Mouse (Mus musculus) limb, embryonic 10.5 days (tissue): ENCODE measurements at regions not wholly inside any gene's neighbourhood (a gene's known extent, or its start where the extent isn't known, plus 50 kb on each side); places are given as distances from the start of the nearest gene placed in this dataset.

Source experiments
- DNase-seq: peaks from one replicate; pipeline ENCODE4 v3.0.0-alpha.2; 2017; ENCODE audit warnings: low spot score
- H3K27ac ChIP-seq: fragments of 300-500 bp; sonication (generic); 2 replicates; pipeline ENCODE4 v1.5.1; 2016; ENCODE audit warnings: mild to moderate bottlenecking
- H3K27me3 ChIP-seq: fragments of 300-500 bp; sonication (generic); 2 replicates; pipeline ENCODE4 v1.6.1; 2016; ENCODE audit warnings: low read depth, mild to moderate bottlenecking; ENCODE audit not compliant: poor library complexity, severe bottlenecking
- H3K36me3 ChIP-seq: fragments of 300-500 bp; sonication (generic); 2 replicates; pipeline ENCODE4 v1.6.1; 2016; ENCODE audit warnings: mild to moderate bottlenecking, moderate library complexity
- H3K4me1 ChIP-seq: fragments of 300-500 bp; sonication (generic); 2 replicates; pipeline ENCODE4 v1.6.1; 2016
- H3K4me3 ChIP-seq: fragments of 300-500 bp; sonication (generic); 2 replicates; pipeline ENCODE4 v1.5.1; 2016; ENCODE audit warnings: mild to moderate bottlenecking, moderate library complexity
- H3K9me3 ChIP-seq: fragments of 300-500 bp; sonication (generic); replicated peaks from 2 replicates; pipeline ENCODE4 v1.6.1; 2016; ENCODE audit warnings: mild to moderate bottlenecking
- WGBS: fragments of 180-500 bp; shearing (Covaris S2); methylation state at CpG from one replicate; pipeline ENCODE4 v1.1.7; 2016; 5-methylcytosine and 5-hydroxymethylcytosine counted together

- H3K4me1 ChIP-seq = no peaks in the 10 kb centered on the region
- WGBS = 56% methylated on average over 1 of the region's 1 CpGs
- DNase-seq = no peak
- no peak overlapping the region for H3K27ac ChIP-seq
- H3K4me3 ChIP-seq = no peak overlapping the region
- no peaks in the 10 kb centered on the region for H3K27me3 ChIP-seq
- H3K36me3 ChIP-seq = no peaks in the 10 kb centered on the region
- H3K9me3 ChIP-seq = no peaks in the 10 kb centered on the region
Observed at GRCm38 (mm10) chr1:121249081-121249480, 83.3 kb downstream of the Insig2 start.

- no peak overlapping the region for H3K4me3 ChIP-seq
- H3K27ac ChIP-seq = no peak overlapping the region
- H3K9me3 ChIP-seq = no peaks in the 10 kb centered on the region
- no peaks in the 10 kb centered on the region for H3K4me1 ChIP-seq
- no peaks in the 10 kb centered on the region for H3K36me3 ChIP-seq
- WGBS = 93% methylated on average over 4 of the region's 4 CpGs
- no peak for DNase-seq
- H3K27me3 ChIP-seq = no peaks in the 10 kb centered on the region
Observed at GRCm38 (mm10) chr1:121250686-121251085, 81.7 kb downstream of the Insig2 start.

GRCm38 (mm10) chr1:121252056-121252455 lies 80.3 kb downstream of the Insig2 start:
- Histone ChIP-seq H3K4me3 (no peak overlapping the region), H3K36me3 (no peaks in the 10 kb centered on the region), H3K27ac (no peak overlapping the region), H3K4me1 (no peaks in the 10 kb centered on the region), H3K9me3 (no peaks in the 10 kb centered on the region), H3K27me3 (no peaks in the 10 kb centered on the region)
- 87% methylated on average over 7 of the region's 7 CpGs for WGBS
- DNase-seq = no peak

GRCm38 (mm10) chr1:121254196-121254595 lies 78.2 kb downstream of the Insig2 start:
- 83% methylated on average over 9 of the region's 9 CpGs for WGBS
- no peak overlapping the region for H3K4me3 ChIP-seq
- H3K27ac ChIP-seq = no peak overlapping the region

More at GRCm38 (mm10) chr1:121254196-121254595, 78.2 kb downstream of the Insig2 start:
- H3K27me3 ChIP-seq = no peaks in the 10 kb centered on the region
- no peaks in the 10 kb centered on the region for H3K9me3 ChIP-seq
- no peaks in the 10 kb centered on the region for H3K36me3 ChIP-seq
- no peaks in the 10 kb centered on the region for H3K4me1 ChIP-seq
- no peak for DNase-seq
